Mouse (Mus musculus) leukemia stem cell, adult 10-12 weeks (primary cell): ENCODE results near the gene Zfp651. TPM values are rescaled to one million over a fixed set of nuclear protein-coding genes. Genes with fewer than 3 reads are reported as not detected.

Experiments
- polyA plus RNA-seq: library from polyadenylated mRNA; stranded (reverse); fragments of >175 nt; gene quantifications from 2 replicates; pipeline ENCODE4 v1.2.3, GENCODE M21; 2012; ENCODE audit warnings: low replicate concordance

The Zfp651 gene
- polyA plus RNA-seq, result 0.63 and 2.2 TPM in 2 replicates

GRCm38 (mm10) chr9:121759091-121760081 lies at the start of gene Zfp651:
Gene Zfp651 (plus strand): TSS chr9:121759330.

GRCm38 (mm10) chr9:121709898-121710583 lies 49.1 kb upstream of the Zfp651 start, which contains the start of gene Ss18l2:
Gene Ss18l2 (plus strand): TSS chr9:121710329.

GRCm38 (mm10) chr9:121718792-121719318 lies 40.3 kb upstream of the Zfp651 start, which contains the start of gene Nktr:
Gene Nktr (plus strand): TSS chr9:121719169.

GRCm38 (mm10) chr9:121777484-121778065 lies 18.4 kb downstream of the Zfp651 start, which contains the start of gene Klhl40:
Gene Klhl40 (plus strand): TSS chr9:121777607.

GRCm38 (mm10) chr9:121791757-121792521 lies 32.8 kb downstream of the Zfp651 start, which contains the start of gene Hhatl:
Gene Hhatl (minus strand): TSS chr9:121792507.

Other genes with a start within 250 kb of the Zfp651 start
- gene Lyzl4, start 117.2 kb upstream of the Zfp651 start, polyA plus RNA-seq, result not detected in 2 replicates
- gene Vipr1, start 116.6 kb upstream of the Zfp651 start, polyA plus RNA-seq, result 0.69 and 1.9 TPM in 2 replicates
- 8.1 and 14.6 TPM in 2 replicates for gene Sec22c, start 53.8 kb upstream of the Zfp651 start, polyA plus RNA-seq
- 11.0 and 17.7 TPM in 2 replicates for gene Ss18l2, start 49.0 kb upstream of the Zfp651 start, polyA plus RNA-seq
- 15.2 and 28.9 TPM in 2 replicates for gene Nktr, start 40.2 kb upstream of the Zfp651 start, polyA plus RNA-seq
- gene Klhl40, start 18.3 kb downstream of the Zfp651 start, polyA plus RNA-seq, result not detected in 2 replicates
- not detected in 2 replicates for gene Hhatl, start 33.2 kb downstream of the Zfp651 start, polyA plus RNA-seq
- gene Ccdc13, start 80.1 kb downstream of the Zfp651 start, polyA plus RNA-seq, result not detected in 2 replicates
- 17.8 and 26.4 TPM in 2 replicates for gene Higd1a, start 99.0 kb downstream of the Zfp651 start, polyA plus RNA-seq
- gene Ackr2, start 139.0 kb downstream of the Zfp651 start, polyA plus RNA-seq, result 0.14 and 0.76 TPM in 2 replicates
- 0.26 TPM in 1 of 2 replicates, not detected in the other for gene Cyp8b1, start 157.0 kb downstream of the Zfp651 start, polyA plus RNA-seq
- gene Fam198a, start 191.7 kb downstream of the Zfp651 start, polyA plus RNA-seq, result 0.24 TPM in 1 of 2 replicates, not detected in the other
- 1.3 and 1.7 TPM in 2 replicates for gene Pomgnt2, start 237.8 kb downstream of the Zfp651 start, polyA plus RNA-seq